Comparison of ENCODE assay signal across 9 mouse cellular contexts in the genomic region with DNA sequence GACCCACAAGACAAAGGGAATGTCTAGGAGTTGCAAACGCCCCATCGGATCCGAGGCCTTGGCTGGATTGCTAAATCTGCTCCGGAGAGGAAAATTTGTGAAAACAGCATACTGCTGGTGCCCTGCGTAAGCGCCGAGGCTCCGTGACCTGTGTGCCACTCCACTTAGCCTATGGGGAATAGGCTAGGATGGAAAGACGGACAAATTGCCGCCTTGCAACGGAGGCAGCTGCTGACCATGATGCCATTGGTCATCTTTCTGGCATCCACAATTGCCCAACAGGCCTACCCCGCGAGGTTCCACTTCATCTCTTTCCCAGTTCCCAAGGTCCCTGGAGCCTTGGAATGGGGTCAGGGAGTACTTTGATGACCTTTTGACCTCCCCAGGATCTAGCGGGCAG. TPM values are rescaled to one million over a fixed set of nuclear protein-coding genes. Genes with fewer than 3 reads are reported as not detected.
A peak's percentile ranks its signal among the peaks of the same experiment; 100 is the strongest.
DNase-seq lines count a peak whose midpoint lies in the region; ATAC-seq and TF ChIP-seq lines count a peak whose summit lies in the region.
"Had no signal": no experiment of that assay in that cellular context is flagged by ENCODE, and none has a peak within 500 bp of the region (broad histone marks: within the 10 kb centered on the region; RNA-seq: fewer than 3 reads in every experiment).

No protein-coding gene starts in this region.

- TF ChIP-seq EP300 in ES-Bruce4 (IDR thresholded peaks at IDR 0.05; ENCODE audit: insufficient read depth, low read depth, low read length) = no peak

- H3K9me3 ChIP-seq in heart, embryonic 10.5 days = no peaks in the 10 kb centered on the region
- no peaks in the 10 kb centered on the region for H3K9me3 ChIP-seq in ES-Bruce4 (replicated peaks; ENCODE audit: control insufficient read depth, insufficient read depth, low read length, poor library complexity, severe bottlenecking)
- no peaks in the 10 kb centered on the region for H3K9me3 ChIP-seq in forebrain, embryonic 16.5 days (ENCODE audit: control insufficient read depth, low read length)

- ATAC-seq in forebrain, embryonic 16.5 days = no peak

- H3K9ac ChIP-seq in ES-Bruce4 (ENCODE audit: low read depth, poor library complexity, severe bottlenecking) = peak overlapping the region; percentile 81
- H3K9ac ChIP-seq in forebrain, embryonic 16.5 days (replicated peaks; ENCODE audit: low read depth, low read length) = peak overlapping the region; percentile 58

- H3K4me2 ChIP-seq in forebrain, embryonic 16.5 days (ENCODE audit: low read length) = peak overlapping the region; percentile 70

- peak overlapping the region; percentile 91 for H3K27ac ChIP-seq in heart, embryonic 10.5 days
- H3K27ac ChIP-seq in ES-Bruce4 (ENCODE audit: insufficient read depth, low read length) (no peak overlapping the region), macrophage (peak overlapping the region; percentile 82)
- H3K27ac ChIP-seq in forebrain, embryonic 16.5 days (ENCODE audit: low read length) = no peak overlapping the region

- peaks cover 58% of the 10 kb centered on the region for H3K4me1 ChIP-seq in heart, embryonic 10.5 days
- peaks cover 3% of the 10 kb centered on the region for H3K4me1 ChIP-seq in ES-Bruce4 (ENCODE audit: control insufficient read depth, insufficient read depth, low read length)
- peaks cover 30% of the 10 kb centered on the region for H3K4me1 ChIP-seq in forebrain, embryonic 16.5 days (replicated peaks; ENCODE audit: control insufficient read depth, insufficient read depth, low read length)

- H3K36me3 ChIP-seq in heart, embryonic 10.5 days = peaks cover 34% of the 10 kb centered on the region
- H3K36me3 ChIP-seq in ES-Bruce4 (ENCODE audit: control insufficient read depth, insufficient read depth, low read length, poor library complexity, severe bottlenecking) (no peaks in the 10 kb centered on the region; the same call in 1 of the 2 replicates), macrophage (ENCODE audit: inconsistent target) (no peaks in the 10 kb centered on the region)
- no peaks in the 10 kb centered on the region for H3K36me3 ChIP-seq in forebrain, embryonic 16.5 days (ENCODE audit: control insufficient read depth, insufficient read depth)

- under 1% methylated on average over 14 of the region's 14 CpGs for WGBS in heart, embryonic 10.5 days
- WGBS in forebrain, embryonic 16.5 days = under 1% methylated on average over 14 of the region's 14 CpGs
- WGBS in macrophage (ENCODE audit: missing documents) = 8% methylated on average over 14 of the region's 14 CpGs

- TF ChIP-seq POLR2A in ES-Bruce4 (IDR thresholded peaks at IDR 0.05; ENCODE audit: insufficient read depth, low read length) = no peak

- DNase-seq in heart, embryonic 10.5 days (ENCODE audit: low spot score) = no peak
- no peak for DNase-seq in heart, adult 9 months (ENCODE audit: low spot score in 2 of 2)
- no peak for DNase-seq in urinary bladder, postnatal 14 days (ENCODE audit: low spot score)
- no peak for DNase-seq in urinary bladder, adult 18-20 months (ENCODE audit: low spot score in 2 of 2)
- no peak for DNase-seq in spleen, postnatal 4 days (ENCODE audit: low spot score in 2 of 2)

- peak overlapping the region; percentile 80 for H3K4me3 ChIP-seq in heart, embryonic 10.5 days
- peak overlapping the region; percentile 95 for H3K4me3 ChIP-seq in ES-Bruce4 (ENCODE audit: low read depth, low read length)
- peak overlapping the region; percentile 69 for H3K4me3 ChIP-seq in forebrain, embryonic 16.5 days (replicated peaks; ENCODE audit: low read length)
- H3K4me3 ChIP-seq in macrophage (ENCODE audit: inconsistent target) = peak overlapping the region; percentile 75

- TF ChIP-seq CTCF in ES-Bruce4 (IDR thresholded peaks at IDR 0.05; ENCODE audit: low read depth, low read length) = no peak

- H3K79me2 ChIP-seq in macrophage (ENCODE audit: inconsistent target) = peaks cover 18% of the 10 kb centered on the region

- peaks cover 6% of the 10 kb centered on the region; the same call in 1 of the 2 replicates for H3K27me3 ChIP-seq in heart, embryonic 10.5 days (ENCODE audit: insufficient read depth, poor library complexity, severe bottlenecking)
- no peaks in the 10 kb centered on the region for H3K27me3 ChIP-seq in ES-Bruce4 (ENCODE audit: control insufficient read depth, insufficient read depth, low read length, poor library complexity, severe bottlenecking)
- H3K27me3 ChIP-seq in forebrain, embryonic 16.5 days (replicated peaks; ENCODE audit: control insufficient read depth, insufficient read depth, low read length) = no peaks in the 10 kb centered on the region

RNA-seq across cellular contexts. Expression of gene Pimreg, which starts 0.8 kb away (rescaled TPM):
- 121 and 150 TPM in 2 replicates for polyA plus RNA-seq in heart, embryonic 10.5 days (2016; fragmentation: Nextera tagmentation; extraction: Ambion mirVana)
- polyA plus RNA-seq in ES-Bruce4 (2011; ENCODE audit: insufficient read depth, insufficient read length, low read depth, missing spikeins) (43.6 and 49.3 TPM in 2 replicates), macrophage (2018) (0.34 to 6.0 TPM (median 2.8 TPM) in 3 replicates)
- polyA plus RNA-seq in forebrain, embryonic 16.5 days (2015; fragmentation: Nextera tagmentation; extraction: Ambion mirVana) = 64.1 and 80.3 TPM in 2 replicates
- total RNA-seq in macrophage (2018; cell fraction: chromatin; rRNA removed) = 10 to 100 TPM in 1 of 26 experiments, 1 to 10 TPM in 13, under 1 TPM in 4, not detected in 8; 0.56 to 19.0 (median 2.3) TPM
- 1 to 10 TPM in 13 of 26 experiments, under 1 TPM in 12, not detected in 1; 0.18 to 5.1 (median 1.0) TPM for total RNA-seq in macrophage (2018; cell fraction: cytosol; rRNA removed)
- total RNA-seq in macrophage (2018; cell fraction: nucleus; rRNA removed) = 10 to 100 TPM in 1 of 26 experiments, 1 to 10 TPM in 12, under 1 TPM in 7, not detected in 6; 0.37 to 13.0 (median 1.4) TPM

RNA-seq across cellular contexts. Expression of gene Aipl1, which starts 5.3 kb away (rescaled TPM):
- polyA plus RNA-seq in heart, embryonic 10.5 days (2016; fragmentation: Nextera tagmentation; extraction: Ambion mirVana) = 1.7 and 2.0 TPM in 2 replicates
- polyA plus RNA-seq in ES-Bruce4 (2011; ENCODE audit: insufficient read depth, insufficient read length, low read depth, missing spikeins) (1.1 and 1.3 TPM in 2 replicates), macrophage (2018) (0.14 TPM in 2 of 3 replicates, not detected in the other)
- 0.11 and 0.27 TPM in 2 replicates for polyA plus RNA-seq in forebrain, embryonic 16.5 days (2015; fragmentation: Nextera tagmentation; extraction: Ambion mirVana)
- total RNA-seq in macrophage (2018; cell fraction: chromatin; rRNA removed) = 1 to 10 TPM in 1 of 26 experiments, under 1 TPM in 16, not detected in 9; 0.25 to 1.2 (median 0.37) TPM
- total RNA-seq in macrophage (2018; cell fraction: cytosol; rRNA removed) = under 1 TPM; 0.06 to 0.34 (median 0.19) TPM
- under 1 TPM in 18 of 26 experiments, not detected in 8; 0.17 to 0.73 (median 0.36) TPM for total RNA-seq in macrophage (2018; cell fraction: nucleus; rRNA removed)
- polyA plus RNA-seq: large intestine, adult 2 months had no signal

Comparison
In these comparisons a context has a peak if more than half of its experiments do, and no peak if none do; other contexts are left out.
1. H3K27ac ChIP-seq: peak in heart, embryonic 10.5 days (single experiment) and macrophage (single experiment); none in ES-Bruce4 (single experiment) and forebrain, embryonic 16.5 days (single experiment).
2. Peak in every context shown above with its lines, with median percentiles within 50 percentile points of each other: H3K4me3 ChIP-seq.